Mouse (Mus musculus): ENCODE results near the gene Rapgef6.

Rapgef6 gene

DNA sequence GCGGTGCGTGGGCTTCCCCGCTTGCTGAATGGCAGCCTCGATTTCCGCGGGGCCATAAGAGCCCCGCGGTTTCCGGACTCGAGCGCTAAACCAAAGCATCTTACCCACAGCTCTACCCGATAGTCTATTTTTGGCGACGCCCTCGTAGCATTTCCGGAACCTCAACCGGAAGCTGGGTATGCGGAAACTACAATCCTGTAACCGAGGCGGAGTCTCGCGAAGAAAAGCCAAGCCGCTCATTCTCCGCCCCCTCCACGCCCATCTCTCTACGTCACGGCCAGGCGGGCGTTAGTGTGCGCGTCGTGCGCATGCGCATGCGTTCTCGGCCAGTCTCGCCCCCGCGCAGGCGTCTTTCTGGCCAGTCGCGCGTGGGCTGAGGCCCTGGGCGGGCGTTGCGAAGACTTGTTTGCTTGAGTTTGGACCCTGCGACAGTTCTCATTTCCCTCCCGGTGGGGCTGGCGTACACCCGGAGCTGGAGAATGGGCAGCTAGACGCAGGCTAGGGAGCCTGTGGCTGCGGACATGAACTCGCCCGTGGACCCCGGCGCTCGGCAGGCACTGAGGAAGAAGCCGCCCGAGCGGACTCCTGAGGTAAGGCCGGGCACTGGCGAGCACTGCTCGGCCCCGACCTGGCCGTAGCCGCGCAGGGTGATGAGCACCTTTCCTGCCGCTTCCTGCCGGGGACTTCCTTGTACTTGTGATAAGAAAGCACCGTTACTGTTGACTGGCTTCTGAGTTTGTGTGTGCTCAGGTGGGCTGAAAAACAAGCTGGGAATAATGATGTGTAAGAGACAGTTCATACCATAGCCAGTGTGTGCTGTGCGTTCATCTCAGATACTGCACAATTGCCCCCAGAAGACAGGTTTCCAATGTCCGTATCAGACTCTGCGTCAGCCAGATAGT is at the start of gene Rapgef6:
Rapgef6 (plus strand) TSS at position 319 of the 902 bp plus-strand sequence.
- DNase-seq (ENCODE audit: low spot score), result peak; percentile 99

DNA sequence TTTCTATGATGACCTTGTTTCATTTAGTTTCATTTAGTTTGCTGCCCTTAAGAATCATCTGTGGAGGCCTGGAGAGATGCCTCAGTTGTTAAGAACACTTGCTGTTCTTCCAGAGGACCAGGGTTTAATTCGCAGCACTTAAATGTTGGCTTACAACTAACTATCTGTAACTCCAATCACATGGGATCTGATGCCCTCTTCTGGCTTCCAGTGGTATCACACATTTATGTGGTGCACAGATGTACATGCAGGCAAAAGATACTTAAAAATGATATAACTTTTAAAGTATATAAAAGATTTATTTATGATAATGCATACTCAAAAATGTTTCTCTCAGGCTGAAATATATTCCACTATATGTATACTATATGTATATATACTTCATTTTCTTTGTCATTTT is 44.2 kb upstream of the Rapgef6 start:
- DNase-seq (ENCODE audit: low spot score), result no peak

DNA sequence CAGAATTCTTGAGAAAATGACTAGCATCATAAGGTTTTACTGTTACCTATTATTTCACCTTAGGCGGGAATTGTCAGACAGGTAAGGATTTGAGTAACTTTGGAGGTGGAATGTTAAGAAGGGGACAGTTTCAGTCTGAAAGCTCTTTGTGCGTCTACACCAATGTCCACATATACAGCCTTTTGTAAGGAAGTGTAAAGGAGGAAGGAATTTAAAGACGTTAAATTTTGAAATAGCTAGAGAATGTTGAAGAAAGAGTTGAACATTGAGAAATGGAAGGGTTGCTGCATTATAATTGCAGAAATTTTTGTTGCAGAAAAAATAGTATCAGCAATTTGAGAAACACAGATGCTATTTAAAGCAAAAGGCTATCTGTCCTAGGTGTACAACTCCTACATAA is 36.6 kb upstream of the Rapgef6 start:
- no peak for DNase-seq (ENCODE audit: low spot score)

DNA sequence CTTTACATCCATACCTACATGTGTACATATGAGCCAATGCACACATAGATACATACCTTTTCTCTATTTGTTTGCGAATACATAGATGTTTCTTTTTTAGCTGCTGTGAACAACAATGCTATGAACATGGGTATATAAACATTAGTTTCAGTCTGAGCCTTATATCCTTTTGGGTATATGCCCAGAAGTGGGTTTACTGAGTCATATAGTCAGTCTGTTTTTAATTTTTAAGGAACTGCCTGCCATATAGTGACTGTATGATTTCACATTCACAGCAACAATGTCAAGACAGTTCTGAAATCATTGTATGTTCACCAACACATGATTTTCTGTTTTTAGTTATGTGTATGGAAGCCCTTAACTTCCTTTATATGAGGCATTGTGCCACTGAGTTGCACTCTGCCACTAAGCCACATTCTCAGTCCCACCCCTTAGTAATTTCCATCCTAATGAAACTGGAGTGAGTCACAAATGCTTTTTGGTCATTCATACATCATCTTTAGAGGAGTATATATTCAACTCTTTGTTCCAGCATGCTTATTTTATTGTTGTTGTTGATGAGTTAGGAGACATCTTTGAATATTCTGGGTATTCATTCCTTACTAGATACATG is 30.6 kb upstream of the Rapgef6 start:
- no peak for DNase-seq (ENCODE audit: low spot score)

DNA sequence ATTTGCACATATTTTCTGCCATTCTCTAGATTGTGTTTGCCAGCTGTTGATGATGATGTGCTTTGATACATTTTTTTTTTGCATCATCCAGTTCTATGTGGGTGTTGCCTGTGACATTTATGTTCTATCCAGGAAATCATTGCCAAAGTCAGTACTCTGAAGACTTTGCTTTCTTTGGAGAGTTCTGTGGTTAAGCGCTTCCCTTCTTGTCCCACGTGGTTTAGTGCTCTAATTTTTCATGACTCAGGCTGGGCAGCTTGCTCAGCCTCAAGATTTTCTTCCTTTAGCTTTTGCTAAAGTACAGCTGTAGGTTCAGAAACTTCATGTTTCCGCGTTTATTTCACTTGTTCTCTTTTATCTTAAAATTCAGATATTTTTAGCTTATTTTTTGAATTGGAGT is 30.1 kb upstream of the Rapgef6 start:
- no peak for DNase-seq (ENCODE audit: low spot score)

DNA sequence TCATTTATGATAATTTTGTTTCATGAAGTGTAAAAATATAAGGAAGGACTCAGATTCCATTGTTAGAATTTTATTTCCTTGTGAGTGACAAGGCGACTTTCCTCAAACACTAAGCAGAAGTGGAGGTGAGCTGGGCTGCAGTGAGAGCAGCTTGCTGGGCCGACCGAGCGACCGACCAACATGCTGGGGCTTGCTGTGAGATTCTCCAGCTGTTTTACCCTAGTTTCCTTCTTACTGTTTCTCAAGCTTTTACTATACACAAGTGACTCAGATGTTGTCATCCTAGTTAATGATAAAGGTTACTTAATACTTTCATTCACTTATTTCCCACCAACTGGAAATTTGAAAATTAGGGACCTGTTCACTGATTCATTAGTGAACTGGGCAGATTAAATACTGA is 22.8 kb upstream of the Rapgef6 start:
- no peak for DNase-seq (ENCODE audit: low spot score)

DNA sequence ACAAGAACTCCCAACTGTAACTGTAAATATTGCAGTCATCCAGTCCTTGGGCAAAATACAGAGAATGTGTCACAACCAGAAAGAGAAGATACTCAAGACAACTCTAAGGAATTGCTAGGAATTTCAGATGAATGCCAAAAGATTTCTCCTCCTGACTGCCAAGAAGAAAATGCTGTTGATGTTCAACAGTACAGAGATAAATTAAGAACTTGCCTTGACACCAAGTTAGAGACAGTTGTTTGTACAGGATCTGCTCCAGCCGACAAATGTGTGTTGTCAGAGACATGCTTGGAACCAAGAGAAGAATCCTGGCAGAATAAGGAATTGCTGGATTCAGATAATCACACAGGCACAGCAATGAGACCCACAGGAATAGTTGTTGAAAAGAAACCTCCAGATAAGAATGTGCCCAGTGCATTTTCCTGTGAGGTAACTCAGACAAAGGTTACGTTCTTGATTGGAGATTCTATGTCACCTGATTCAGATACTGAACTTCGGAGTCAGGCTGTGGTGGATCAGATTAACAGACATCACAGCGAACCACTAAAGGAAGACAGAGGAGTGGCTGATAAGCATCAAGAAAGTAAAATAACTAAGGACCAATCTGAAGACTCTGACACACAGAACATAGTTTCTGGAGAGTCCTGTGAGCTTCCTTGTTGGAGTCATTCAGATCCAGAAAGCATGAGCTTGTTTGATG is 20.0 kb upstream of the Rapgef6 start:
- DNase-seq (ENCODE audit: low spot score), result no peak

DNA sequence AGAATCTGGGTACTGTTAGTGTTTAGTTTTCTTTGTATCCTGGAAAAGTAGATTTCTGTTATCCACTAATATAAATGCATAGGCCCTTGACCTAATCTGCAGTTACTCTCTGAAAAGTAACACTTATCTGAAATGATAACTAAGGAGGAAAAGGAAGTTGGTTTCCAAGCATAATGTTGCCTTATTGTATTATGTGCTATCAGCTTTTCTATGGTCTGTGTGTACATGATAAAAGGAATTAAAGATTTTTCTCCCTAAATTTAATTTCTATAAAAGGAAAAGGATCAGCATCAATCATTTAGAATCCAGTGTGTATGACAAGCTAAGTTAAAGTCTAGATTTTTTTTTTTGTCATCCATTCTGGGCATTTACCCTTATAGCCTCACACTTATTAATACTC is 9.1 kb upstream of the Rapgef6 start:
- no peak for DNase-seq (ENCODE audit: low spot score)

DNA sequence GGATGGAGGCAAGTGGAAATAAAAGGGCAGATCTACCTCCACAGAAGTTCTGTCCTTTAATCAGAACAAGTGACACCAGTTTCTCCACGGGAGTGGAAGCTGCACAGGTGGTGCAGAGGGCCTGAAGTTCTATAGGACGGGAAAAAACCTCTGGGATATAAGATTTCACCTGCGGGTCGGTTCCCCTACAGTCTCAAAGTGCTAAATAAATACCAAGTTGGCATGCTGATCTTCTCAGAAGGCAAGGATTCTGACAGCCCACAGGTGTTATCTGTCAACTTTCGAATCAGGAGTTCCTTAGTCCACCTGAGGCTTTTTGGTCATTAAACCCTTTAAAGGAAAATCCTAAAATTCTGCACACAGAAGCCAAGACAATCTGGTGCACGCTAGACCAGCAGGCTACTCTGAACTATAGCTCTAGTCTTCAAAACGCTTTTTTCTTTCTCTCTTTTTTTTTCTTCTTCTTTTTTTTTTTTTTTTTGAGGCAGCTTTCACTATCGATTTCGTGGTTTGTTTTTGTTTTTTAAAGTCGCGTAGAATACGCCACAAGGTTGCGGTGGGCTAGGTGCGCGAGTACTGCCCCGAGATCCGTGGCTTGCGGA is 619 bp upstream of the Rapgef6 start:
- DNase-seq (ENCODE audit: low spot score), result no peak

DNA sequence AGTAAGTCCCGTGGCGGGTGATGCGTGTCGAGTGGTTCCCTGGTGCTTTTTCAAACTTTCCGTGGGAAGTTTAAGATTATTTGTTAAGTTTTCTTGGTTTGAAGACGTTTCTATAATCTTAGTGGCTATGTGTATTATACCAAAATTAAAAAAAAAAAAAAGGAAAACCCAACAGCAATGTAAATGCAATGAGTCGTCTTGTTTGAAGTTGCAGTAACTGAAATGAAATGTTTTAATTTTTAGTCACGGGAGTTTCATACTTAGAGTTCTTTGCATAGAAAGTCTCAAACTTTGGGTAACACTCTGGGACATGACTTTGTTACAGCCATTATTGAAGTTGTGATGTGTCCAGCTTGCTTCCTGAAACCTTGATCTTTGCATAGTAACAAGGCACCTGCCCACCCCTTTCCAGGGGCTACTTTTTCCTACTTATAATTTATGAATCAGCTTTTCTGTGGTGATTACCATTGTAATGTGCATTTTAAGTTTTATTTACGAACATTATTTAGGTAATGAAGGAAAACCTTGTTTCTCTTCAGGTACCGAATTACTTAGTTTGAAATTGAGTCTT is 869 bp downstream of the Rapgef6 start:
- no peak for DNase-seq (ENCODE audit: low spot score)

DNA sequence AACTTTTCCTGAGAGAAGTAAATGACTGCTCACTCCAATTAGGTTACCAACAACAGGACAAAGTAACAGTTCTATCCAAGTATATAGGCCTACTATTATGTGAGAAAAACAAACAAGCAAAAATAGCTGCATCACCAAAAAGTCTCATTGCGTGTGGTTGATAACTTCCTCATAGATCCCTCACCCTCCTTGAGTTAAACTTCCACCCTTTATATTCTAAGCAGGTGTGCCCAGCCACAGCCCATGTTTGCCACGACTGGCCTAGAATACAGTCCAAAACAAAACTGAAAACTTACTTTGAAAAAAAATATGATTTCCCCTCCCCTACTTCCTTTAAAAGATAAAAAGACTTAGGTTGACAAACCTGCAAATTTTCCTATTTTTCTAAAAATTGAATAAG is 5.4 kb downstream of the Rapgef6 start:
- DNase-seq (ENCODE audit: low spot score), result no peak

DNA sequence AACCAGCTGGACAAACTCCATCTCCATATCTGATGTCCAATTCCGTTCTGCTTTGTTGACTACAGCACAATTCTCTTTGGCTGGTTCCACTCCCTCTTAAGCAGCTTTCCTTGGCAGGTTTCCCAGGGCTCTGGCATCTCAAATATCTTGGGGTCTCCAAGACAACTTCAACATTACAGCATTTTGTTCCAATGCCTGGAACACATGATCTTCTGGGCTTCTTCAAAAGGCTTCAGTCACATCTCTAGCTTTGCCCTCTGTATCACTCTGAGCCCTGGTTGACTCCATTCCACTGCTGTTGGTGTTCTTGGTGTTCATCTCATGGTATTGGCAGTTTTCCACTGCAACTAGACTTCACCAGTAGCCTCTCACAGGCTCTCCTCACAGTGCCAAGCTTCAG is 7.7 kb downstream of the Rapgef6 start:
- no peak for DNase-seq (ENCODE audit: low spot score)

DNA sequence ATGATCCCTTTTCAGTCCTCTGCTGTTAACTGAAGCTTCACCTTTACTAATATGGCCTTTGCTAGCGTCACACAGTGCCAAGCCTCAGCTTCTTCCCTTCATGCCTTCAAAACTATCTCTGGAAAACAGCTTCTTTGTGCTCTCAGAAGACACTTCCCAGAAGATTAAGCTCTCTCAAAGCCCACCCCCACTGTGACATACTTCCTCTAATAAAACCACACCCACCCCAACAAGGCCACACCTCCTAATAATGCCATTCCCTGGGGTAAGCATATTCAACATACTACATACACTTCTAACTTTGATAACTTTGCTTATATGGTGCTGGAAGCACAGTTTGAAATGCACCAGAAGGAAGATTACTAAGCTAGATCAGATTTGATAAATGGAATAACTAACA is 8.3 kb downstream of the Rapgef6 start:
- no peak for DNase-seq (ENCODE audit: low spot score)

DNA sequence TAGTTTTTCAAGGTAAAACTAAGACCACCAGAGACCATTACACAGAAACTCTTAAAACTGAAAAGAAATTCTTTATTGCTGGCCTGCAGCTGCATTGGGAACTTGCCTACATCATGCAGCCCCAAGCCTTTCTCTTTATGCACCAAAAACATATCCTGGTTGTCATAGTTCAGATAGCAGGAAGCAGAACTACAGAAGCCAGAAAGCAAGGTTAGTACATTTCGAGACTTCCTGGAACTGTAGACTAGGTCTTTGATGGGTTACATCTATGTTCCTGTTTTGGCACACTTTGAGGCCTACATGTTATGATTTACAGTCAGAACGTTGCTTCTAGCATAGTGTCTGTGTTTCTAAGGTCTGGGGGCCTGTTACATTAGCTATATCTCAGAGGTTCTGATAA is 11.2 kb downstream of the Rapgef6 start:
- DNase-seq (ENCODE audit: low spot score), result no peak

DNA sequence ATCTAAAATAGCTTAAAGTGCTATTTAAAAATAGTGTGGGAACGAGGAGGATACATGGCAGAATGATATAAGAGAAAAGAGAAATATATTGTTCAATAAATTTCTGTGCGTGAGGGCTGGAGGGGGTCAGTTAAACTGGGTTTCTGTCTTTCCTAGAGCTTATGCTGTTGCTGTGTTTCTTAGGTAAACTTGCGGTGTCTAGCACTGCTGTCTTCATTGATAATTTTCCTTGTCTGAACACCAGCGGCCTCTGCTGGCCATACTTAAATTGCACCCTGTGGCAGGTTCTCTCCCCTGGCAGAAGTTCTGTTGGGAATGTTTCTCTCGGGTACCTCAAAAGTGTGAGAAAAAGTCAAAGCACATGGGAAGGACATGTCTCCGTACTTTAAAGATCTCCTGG is 12.2 kb downstream of the Rapgef6 start:
- peak; percentile 88 for DNase-seq (ENCODE audit: low spot score)

DNA sequence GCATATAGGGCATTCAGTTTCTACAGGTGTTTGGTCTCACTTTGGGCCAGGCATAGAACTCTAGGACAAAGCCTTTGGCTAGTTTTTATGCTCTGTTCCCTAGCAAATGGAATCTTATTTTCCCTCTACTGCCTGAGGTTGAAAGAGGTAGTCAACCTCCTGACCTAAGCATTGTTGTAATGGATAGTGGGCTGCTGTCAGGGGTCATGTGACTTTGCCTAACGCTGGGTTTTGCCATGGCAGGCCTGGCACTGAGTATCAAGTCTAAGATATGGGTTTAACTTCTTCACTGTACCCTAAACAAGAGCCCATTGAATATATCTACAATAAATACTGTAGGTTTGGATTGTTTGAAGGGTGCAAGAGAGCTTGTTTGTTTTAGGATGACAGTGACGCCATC is 16.4 kb downstream of the Rapgef6 start:
- DNase-seq (ENCODE audit: low spot score), result no peak

DNA sequence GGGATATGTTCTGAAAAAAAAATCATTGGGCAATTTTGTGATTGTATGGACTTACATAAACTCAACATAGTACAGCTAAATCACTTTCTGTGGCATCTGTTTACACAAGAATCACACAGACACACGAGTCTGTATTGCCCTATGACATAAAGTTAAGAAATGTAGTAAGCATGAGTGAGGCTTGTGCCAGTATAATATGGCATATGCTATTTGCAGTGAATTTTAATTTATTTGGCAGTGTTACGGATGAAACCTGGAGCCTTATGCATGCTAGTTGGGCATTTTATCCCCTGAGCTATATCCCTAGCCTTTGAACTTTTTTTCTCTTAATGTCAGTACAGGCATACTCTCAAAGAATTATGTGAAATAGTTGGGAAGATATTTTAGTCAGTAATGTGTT is 16.8 kb downstream of the Rapgef6 start:
- DNase-seq (ENCODE audit: low spot score), result no peak

DNA sequence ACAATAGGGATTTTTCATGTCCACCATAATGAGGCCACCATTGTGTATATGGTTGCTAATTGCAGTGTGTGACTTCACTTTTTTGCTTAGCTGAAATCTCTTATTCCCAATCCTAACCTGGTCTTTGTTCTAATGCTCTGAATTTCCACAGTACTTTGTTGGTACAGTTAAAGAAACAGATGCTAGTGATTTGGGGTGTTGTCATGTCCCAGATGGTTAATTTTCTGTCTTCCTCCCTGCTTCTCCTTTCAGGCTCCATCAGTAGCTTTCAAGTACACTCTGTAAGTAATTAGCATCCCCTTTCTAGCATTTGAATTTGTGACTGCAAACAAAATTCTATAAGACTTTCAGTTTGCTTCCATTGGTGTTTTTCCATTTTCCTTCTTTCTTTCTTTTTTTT is 17.7 kb downstream of the Rapgef6 start:
- no peak for DNase-seq (ENCODE audit: low spot score)

DNA sequence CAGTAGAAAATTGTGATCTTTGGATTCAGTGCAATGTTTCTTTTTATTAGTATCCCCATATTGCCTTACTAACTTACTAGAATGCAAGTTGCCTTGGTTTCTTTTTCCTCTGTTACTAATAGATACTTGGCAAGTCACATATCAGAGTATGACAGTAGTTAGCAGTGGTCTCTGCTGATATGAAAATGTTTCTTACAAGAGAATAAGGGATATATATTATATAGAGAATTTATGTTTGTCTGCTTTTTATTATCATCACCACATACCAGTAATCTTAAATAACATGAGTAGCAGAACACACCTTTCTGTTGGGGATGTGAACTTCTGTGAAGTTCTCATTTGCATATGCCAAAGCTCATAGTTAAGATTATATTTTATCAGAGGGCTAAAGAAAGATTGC is 19.8 kb downstream of the Rapgef6 start:
- DNase-seq (ENCODE audit: low spot score), result no peak

DNA sequence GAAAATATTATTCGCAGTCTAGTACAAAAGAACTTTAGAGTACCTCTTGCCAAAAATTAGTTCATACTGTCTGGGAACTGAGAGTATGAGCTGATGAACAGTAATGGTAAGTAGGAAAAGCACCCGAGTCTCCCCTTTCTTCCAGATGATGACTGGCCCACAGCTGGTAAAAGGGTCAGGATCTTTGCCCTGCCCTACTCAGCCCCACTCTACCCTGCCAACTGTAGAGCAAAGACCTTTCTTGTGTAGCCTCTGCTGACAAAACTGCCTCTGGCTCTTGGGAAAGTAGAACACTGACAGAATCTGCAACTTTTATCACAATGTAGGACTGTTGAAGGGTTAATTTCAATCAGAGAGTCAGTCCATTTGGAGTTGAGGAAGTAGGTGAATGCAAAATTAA is 32.3 kb downstream of the Rapgef6 start:
- DNase-seq (ENCODE audit: low spot score), result no peak

DNA sequence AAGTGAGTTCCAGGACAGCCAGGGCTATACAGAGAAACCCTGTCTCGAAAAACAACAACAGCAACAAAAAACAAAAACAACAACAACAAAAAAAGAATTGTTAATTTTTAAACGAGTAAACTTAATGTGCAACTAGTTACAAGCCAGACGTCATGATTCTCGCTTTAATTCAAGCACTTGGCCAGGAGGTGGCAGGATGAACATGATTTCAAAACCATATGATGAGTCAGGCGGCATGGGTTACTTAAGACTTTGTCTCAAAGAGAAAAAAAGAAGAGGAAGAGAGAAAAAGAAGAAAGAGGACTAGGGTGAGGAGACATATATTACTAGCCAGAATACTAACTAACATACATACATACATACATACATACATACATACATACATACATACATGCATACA is 40.1 kb downstream of the Rapgef6 start:
- no peak for DNase-seq (ENCODE audit: low spot score)

DNA sequence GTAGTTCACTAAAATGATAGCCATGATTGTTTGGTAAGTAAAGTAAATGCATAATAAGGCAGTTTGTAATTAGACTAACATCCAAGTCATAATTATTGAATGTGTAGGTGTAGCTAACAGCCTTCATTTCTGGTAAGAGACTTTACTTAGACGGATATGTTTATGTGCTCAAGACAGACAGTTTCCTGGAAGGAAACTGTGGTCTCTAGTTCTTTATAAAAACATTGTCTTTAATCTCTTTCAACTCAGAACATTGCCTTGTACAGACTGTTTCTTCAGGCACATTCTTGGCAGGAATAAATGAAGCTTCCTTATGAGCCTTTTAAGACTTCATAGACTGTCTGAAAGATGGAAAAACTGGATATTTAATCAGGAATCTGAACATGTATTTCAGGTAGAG is 45.3 kb downstream of the Rapgef6 start:
- DNase-seq (ENCODE audit: low spot score), result no peak

Data from testis, postnatal 10 days (tissue).